Mouse (Mus musculus) heart, postnatal 14 days (tissue): ENCODE data around the gene Rps6ka1. TPM values are rescaled to one million over a fixed set of nuclear protein-coding genes. Genes with fewer than 3 reads are reported as not detected.

Source experiments
- total RNA-seq, 2 experiments: library from RNA; stranded (reverse); gene quantifications; 2 replicates each; pipeline ENCODE4 v1.2.3; 2021

Rps6ka1 gene
- total RNA-seq, 2 experiments from 2014 or later, result 7.4 to 9.3 TPM

Other genes with a start within 250 kb of the Rps6ka1 start
- 10 to 100 TPM; 17.6 to 21.6 TPM for gene Zdhhc18, start 237.6 kb downstream of the Rps6ka1 start, total RNA-seq
- gene Pigv, start 215.2 kb downstream of the Rps6ka1 start, total RNA-seq, result 10 to 100 TPM; 10.4 to 10.7 TPM
- 10 to 100 TPM; 45.2 to 48.8 TPM for gene Arid1a, start 131.0 kb downstream of the Rps6ka1 start, total RNA-seq
- gene Hmgn2, start 80.9 kb upstream of the Rps6ka1 start, total RNA-seq, result 100 to 1,000 TPM; 129 to 151 TPM
- 10 to 100 TPM; 25.5 to 27.5 TPM for gene Dhdds, start 113.1 kb upstream of the Rps6ka1 start, total RNA-seq
- not detected for gene Lin28a, start 131.0 kb upstream of the Rps6ka1 start, total RNA-seq
- gene Zfp683, start 166.0 kb upstream of the Rps6ka1 start, total RNA-seq, result not detected
- under 1 TPM in 1 of 2 experiments, not detected in 1; 0.24 TPM for gene Crybg2, start 173.0 kb upstream of the Rps6ka1 start, total RNA-seq
- 10 to 100 TPM in 1 of 2 experiments, 1 to 10 TPM in 1; 3.5 to 10.3 TPM for gene Cd52, start 207.3 kb upstream of the Rps6ka1 start, total RNA-seq
- 1 to 10 TPM; 1.4 to 1.7 TPM for gene Ubxn11, start 214.8 kb upstream of the Rps6ka1 start, total RNA-seq
- gene Sh3bgrl3, start 241.0 kb upstream of the Rps6ka1 start, total RNA-seq, result 10 to 100 TPM; 47.4 to 51.4 TPM